In genomic region chr9:37420676-37421075, GRCm38 (mm10) we compare ENCODE assay signal across 8 mouse cellular contexts. TPM values are rescaled to one million over a fixed set of nuclear protein-coding genes. Genes with fewer than 3 reads are reported as not detected.
A peak's percentile ranks its signal among the peaks of the same experiment; 100 is the strongest.
DNase-seq lines count a peak whose midpoint lies in the region; ATAC-seq and TF ChIP-seq lines count a peak whose summit lies in the region.

No protein-coding gene starts in this region.

- intact Hi-C loops in heart, postnatal 14 days (cut with DNase I), result no loop called here

- H3K9ac ChIP-seq in forebrain, embryonic 12.5 days, result 0 out of 2 replicates have a peak overlapping the region, but pooled peaks have one; percentile 25
- H3K9ac ChIP-seq in neural tube, embryonic 14.5 days (replicated peaks; ENCODE audit: low read depth, low read length), result 0 out of 2 replicates have a peak overlapping the region, but pooled peaks have one; percentile 21

- no peaks in the 10 kb centered on the region for H3K9me3 ChIP-seq in E14TG2a.4 (ENCODE audit: low read length)
- H3K9me3 ChIP-seq in forebrain, embryonic 12.5 days, result no peaks in the 10 kb centered on the region
- H3K9me3 ChIP-seq in neural tube, embryonic 14.5 days (ENCODE audit: control insufficient read depth, low read length), result no peaks in the 10 kb centered on the region

- peaks cover 18% of the 10 kb centered on the region for H3K4me1 ChIP-seq in E14TG2a.4 (replicated peaks; ENCODE audit: low read depth, low read length)
- peaks cover 11% of the 10 kb centered on the region for H3K4me1 ChIP-seq in forebrain, embryonic 12.5 days
- H3K4me1 ChIP-seq in neural tube, embryonic 14.5 days (ENCODE audit: control insufficient read depth, insufficient read depth, low read length), result no peaks in the 10 kb centered on the region

- peak; percentile 82 for DNase-seq in c-Kit-positive CD71-negative TER-119-negative erythroid progenitor cells, embryonic 14.5 days (ENCODE audit: low read depth)
- peak; percentile 81 to 82 for DNase-seq in heart, postnatal 14 days
- peak; percentile 90 to 95 for DNase-seq in kidney, postnatal 4 days
- peak; percentile 91 to 93 for DNase-seq in lung, adult 18-20 months
- peak; percentile 83 for DNase-seq in testis, postnatal 14 days (ENCODE audit: low spot score)

- H3K4me3 ChIP-seq in E14TG2a.4 (replicated peaks; ENCODE audit: low read length), result peak overlapping the region; percentile 54
- H3K4me3 ChIP-seq in forebrain, embryonic 12.5 days (replicated peaks), result peak overlapping the region; percentile 23; the same call in 1 of the 2 replicates
- peak overlapping the region; percentile 14; the same call in 1 of the 2 replicates for H3K4me3 ChIP-seq in neural tube, embryonic 14.5 days (ENCODE audit: low read depth, low read length)

- H3K36me3 ChIP-seq in E14TG2a.4 (ENCODE audit: insufficient read depth, low read length), result no peaks in the 10 kb centered on the region
- no peaks in the 10 kb centered on the region for H3K36me3 ChIP-seq in forebrain, embryonic 12.5 days (replicated peaks)
- H3K36me3 ChIP-seq in neural tube, embryonic 14.5 days (ENCODE audit: control insufficient read depth, insufficient read depth, low read length), result no peaks in the 10 kb centered on the region

- TF ChIP-seq CTCF in E14TG2a.4 (conservative IDR thresholded peaks at IDR 0.05; ENCODE audit: low read length), result no peak

- H3K27me3 ChIP-seq in E14TG2a.4 (ENCODE audit: insufficient read depth, low read length), result peaks cover 92% of the 10 kb centered on the region
- H3K27me3 ChIP-seq in forebrain, embryonic 12.5 days, result peaks cover 27% of the 10 kb centered on the region
- H3K27me3 ChIP-seq in neural tube, embryonic 14.5 days (ENCODE audit: control insufficient read depth, insufficient read depth, low read length), result no peaks in the 10 kb centered on the region

- WGBS in forebrain, embryonic 12.5 days, result under 1% methylated on average over 27 of the region's 27 CpGs
- WGBS in neural tube, embryonic 14.5 days, result under 1% methylated on average over 27 of the region's 27 CpGs

- peak; percentile 87 for ATAC-seq in forebrain, embryonic 12.5 days (ENCODE audit: low FRiP score)
- ATAC-seq in neural tube, embryonic 14.5 days (ENCODE audit: low read depth), result peak; percentile 90

- no peak overlapping the region for H3K27ac ChIP-seq in forebrain, embryonic 12.5 days
- H3K27ac ChIP-seq in neural tube, embryonic 14.5 days (ENCODE audit: low read depth, low read length), result no peak overlapping the region

- H3K4me2 ChIP-seq in forebrain, embryonic 12.5 days, result peak overlapping the region; percentile 50
- peak overlapping the region; percentile 50 for H3K4me2 ChIP-seq in neural tube, embryonic 14.5 days (ENCODE audit: low read depth, low read length)

RNA-seq across cellular contexts. Expression of gene Robo3, which starts 12.4 kb away (rescaled TPM):
- 22.7 and 24.1 TPM in 2 replicates for polyA plus RNA-seq in forebrain, embryonic 12.5 days (2016; fragmentation: Nextera tagmentation; extraction: Ambion mirVana)
- total RNA-seq in heart, postnatal 14 days (2021), result not detected
- polyA plus RNA-seq in neural tube, embryonic 14.5 days (2014; fragmentation: Nextera tagmentation; extraction: Ambion mirVana), result 13.6 and 25.1 TPM in 2 replicates

RNA-seq across cellular contexts. Expression of gene Robo4, which starts 19.0 kb away (rescaled TPM):
- polyA plus RNA-seq in forebrain, embryonic 12.5 days (2016; fragmentation: Nextera tagmentation; extraction: Ambion mirVana), result 4.8 and 5.4 TPM in 2 replicates
- total RNA-seq in heart, postnatal 14 days (2021), result 10 to 100 TPM; 41.0 to 44.1 TPM
- 2.4 and 3.7 TPM in 2 replicates for polyA plus RNA-seq in neural tube, embryonic 14.5 days (2014; fragmentation: Nextera tagmentation; extraction: Ambion mirVana)

RNA-seq across cellular contexts. Expression of gene Hepacam, which starts 53.5 kb away (rescaled TPM):
- polyA plus RNA-seq in forebrain, embryonic 12.5 days (2016; fragmentation: Nextera tagmentation; extraction: Ambion mirVana), result 0.08 and 0.18 TPM in 2 replicates
- total RNA-seq in heart, postnatal 14 days (2021), result under 1 TPM in 1 of 2 experiments, not detected in 1; 0.07 TPM
- 10.5 and 20.8 TPM in 2 replicates for polyA plus RNA-seq in neural tube, embryonic 14.5 days (2014; fragmentation: Nextera tagmentation; extraction: Ambion mirVana)
